Mouse (Mus musculus) E14TG2a.4 (cell line): ENCODE data around the gene Ankrd60.

Experiments
- H3K27me3 ChIP-seq: 2 replicates; pipeline ENCODE4 v1.6.1; 2014; ENCODE audit warnings: low read length, control low read depth; ENCODE audit not compliant: insufficient read depth
- H3K36me3 ChIP-seq: 2 replicates; pipeline ENCODE4 v1.6.1; 2014; ENCODE audit warnings: low read length, control low read depth; ENCODE audit not compliant: insufficient read depth
- H3K4me1 ChIP-seq: replicated peaks from 2 replicates; pipeline ENCODE4 v1.6.1; 2014; ENCODE audit warnings: low read depth, low read length, control low read depth
- H3K4me3 ChIP-seq: replicated peaks from 2 replicates; pipeline ENCODE4 v1.5.1; 2014; ENCODE audit warnings: mild to moderate bottlenecking, low read length
- H3K9me3 ChIP-seq: 2 replicates; pipeline ENCODE4 v1.6.1; 2014; ENCODE audit warnings: low read length, control low read depth
- CTCF ChIP-seq: conservative IDR thresholded peaks from 2 replicates; pipeline ENCODE4 v1.5.1; 2014; ENCODE audit warnings: low read length
- NANOG ChIP-seq: IDR thresholded peaks from 2 replicates; pipeline ENCODE4 v1.6.1; 2014; ENCODE audit warnings: borderline replicate concordance, low read length, mixed read lengths
- POU5F1 ChIP-seq: IDR thresholded peaks from 2 replicates; pipeline ENCODE4 v1.6.1; 2014; ENCODE audit warnings: low read length, borderline replicate concordance

Gene Ankrd60

DNA sequence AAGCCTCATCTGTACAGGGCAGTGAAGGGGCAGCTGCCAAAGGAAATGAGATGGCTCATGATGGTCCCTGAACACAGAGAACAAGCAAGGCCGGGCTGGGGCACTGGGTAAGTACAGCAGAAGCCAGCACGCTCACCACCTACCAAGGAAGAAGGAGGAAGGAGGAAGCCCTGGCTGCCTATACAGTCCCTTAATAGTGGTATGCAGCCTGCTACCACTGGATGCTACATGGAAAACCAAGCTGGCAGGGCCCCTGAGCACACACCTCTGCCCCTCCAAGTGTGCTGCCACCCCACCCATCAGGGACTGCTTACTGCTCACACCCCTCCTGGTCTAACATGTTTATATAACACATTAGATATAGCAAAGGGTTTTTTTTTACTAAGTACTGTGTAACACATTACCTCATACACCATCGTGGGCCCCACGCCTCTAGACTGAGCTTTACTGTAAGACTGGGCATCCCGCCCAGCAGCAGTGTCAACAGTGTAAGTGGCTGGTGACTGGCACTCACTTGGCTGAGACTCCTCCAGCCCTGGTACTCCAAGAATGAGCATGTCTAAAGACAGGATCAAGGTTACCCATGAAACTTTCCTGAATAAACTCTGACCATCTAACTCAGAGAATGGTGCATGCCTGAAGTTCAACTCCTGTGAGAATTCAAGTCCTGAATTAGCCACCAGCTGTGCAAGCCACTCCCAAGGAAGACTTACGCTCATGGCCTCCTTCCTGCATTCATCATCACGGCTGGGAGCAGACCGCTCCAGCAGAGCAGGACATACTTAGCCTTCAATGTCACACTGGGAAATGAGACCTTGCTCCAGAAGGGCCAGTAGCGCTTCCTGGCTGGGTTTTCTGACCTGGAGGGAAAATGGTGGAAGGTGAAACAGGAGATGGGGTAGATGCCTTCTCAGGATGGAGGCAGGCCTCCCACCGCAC lies 30.1 kb upstream of the Ankrd60 start:
- TF ChIP-seq CTCF = no peak
- TF ChIP-seq NANOG = no peak
- TF ChIP-seq POU5F1 = no peak
- H3K9me3 ChIP-seq = no peaks in the 10 kb centered on the region
- no peak overlapping the region for H3K4me3 ChIP-seq
- H3K36me3 ChIP-seq = peaks cover 10% of the 10 kb centered on the region
- H3K27me3 ChIP-seq = no peaks in the 10 kb centered on the region
- peaks cover 25% of the 10 kb centered on the region for H3K4me1 ChIP-seq

DNA sequence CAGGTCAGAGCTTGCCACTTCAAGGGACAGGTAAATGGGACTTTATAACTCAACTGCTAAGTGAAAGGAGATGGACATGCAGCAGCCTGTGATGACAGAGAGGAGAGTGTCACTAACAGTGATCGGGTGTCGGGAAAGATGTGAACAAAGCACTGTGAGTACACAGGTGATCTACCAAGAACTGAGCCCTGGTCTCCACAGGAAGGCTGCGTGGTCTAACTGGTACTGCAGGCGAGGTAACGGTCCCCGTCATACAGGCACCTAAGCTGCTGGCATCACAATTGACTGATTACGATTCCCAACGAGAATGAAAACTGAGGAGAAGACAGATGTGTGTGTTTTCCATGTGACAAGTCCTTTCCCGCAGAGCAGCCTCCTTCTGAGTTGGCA lies 28.2 kb upstream of the Ankrd60 start:
- Histone ChIP-seq H3K27me3 (no peaks in the 10 kb centered on the region), H3K4me3 (no peak overlapping the region), H3K36me3 (peaks cover 10% of the 10 kb centered on the region), H3K9me3 (no peaks in the 10 kb centered on the region), H3K4me1 (peaks cover 22% of the 10 kb centered on the region)
- TF ChIP-seq CTCF = no peak
- TF ChIP-seq NANOG = no peak
- TF ChIP-seq POU5F1 = no peak

DNA sequence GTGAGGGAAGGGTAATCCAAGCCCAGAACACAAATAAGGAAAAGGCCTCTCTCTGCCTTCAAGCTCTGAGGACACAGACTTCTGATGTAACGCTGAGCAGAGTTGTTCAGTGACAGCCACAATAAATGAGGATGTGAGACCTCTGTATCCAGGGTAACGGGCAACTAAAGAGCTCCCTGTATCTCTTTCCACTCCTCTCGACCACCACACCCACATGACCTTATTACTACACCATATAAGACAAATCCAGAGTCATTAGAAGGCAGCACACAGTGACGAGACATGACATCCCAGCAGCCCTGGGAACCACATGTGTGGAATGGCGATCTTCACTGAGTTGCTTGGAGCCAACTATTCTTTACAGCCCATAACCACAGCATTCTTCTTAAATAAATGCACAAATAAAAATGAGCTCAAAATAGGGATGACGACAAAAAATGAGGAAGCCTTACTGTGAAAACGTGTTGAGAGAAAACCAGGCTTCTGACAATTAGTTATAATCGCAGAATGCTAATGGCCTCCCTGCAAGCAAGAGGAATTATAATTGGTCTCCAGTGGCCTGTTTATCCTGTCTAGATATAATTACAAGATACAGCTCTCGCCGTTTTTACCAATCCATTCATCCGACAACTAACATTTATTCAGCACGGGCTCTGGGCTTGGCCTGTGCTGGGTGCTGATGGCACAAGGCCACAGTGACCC lies 27.7 kb upstream of the Ankrd60 start:
- H3K27me3 ChIP-seq = no peaks in the 10 kb centered on the region
- no peaks in the 10 kb centered on the region for H3K9me3 ChIP-seq
- H3K36me3 ChIP-seq = peaks cover 15% of the 10 kb centered on the region
- peaks cover 17% of the 10 kb centered on the region for H3K4me1 ChIP-seq
- TF ChIP-seq NANOG = no peak
- no peak for TF ChIP-seq CTCF
- TF ChIP-seq POU5F1 = no peak
- H3K4me3 ChIP-seq = no peak overlapping the region

DNA sequence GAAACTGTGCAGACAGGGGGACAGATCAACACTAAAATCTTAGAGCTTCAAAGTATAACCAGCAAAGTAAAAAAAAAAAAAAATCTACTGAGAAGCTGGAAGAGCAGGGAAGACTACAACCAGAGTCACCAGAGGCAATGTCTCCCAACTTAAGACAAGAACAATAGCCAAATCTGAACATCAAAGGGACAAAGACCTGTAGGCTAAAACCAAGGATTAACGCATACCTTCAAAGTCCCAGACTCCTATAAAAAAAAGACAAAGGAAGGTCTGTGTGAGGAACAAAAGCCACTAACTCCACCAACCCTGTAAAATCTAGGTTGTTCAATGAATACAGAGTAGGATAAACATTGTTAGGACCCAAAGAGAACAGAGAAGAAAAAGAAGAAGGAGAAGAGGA lies 23.7 kb upstream of the Ankrd60 start:
- H3K27me3 ChIP-seq = no peaks in the 10 kb centered on the region
- no peaks in the 10 kb centered on the region for H3K4me1 ChIP-seq
- no peak for TF ChIP-seq CTCF
- no peak for TF ChIP-seq NANOG
- H3K4me3 ChIP-seq = no peak overlapping the region
- H3K36me3 ChIP-seq = peaks cover 9% of the 10 kb centered on the region
- H3K9me3 ChIP-seq = no peaks in the 10 kb centered on the region

DNA sequence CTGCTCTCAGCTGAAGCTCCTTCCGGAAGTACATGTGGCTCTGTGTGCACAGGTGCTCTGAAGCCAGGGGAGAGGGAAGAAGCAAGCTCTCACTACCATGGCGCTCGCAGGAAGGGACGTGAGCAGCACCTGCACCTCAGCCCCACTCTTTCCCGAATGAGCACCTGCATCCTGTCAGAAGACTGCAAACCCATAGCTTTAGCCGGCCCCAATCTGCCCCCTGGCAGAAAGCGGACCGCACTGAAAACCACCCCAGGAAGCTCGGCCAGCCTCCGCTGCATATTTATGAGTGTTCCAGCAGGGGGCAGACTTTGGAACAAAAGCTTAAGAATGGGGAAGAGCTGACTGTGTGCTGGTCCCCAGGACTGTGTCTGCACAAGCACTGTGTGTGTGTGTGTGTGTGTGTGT lies 17.2 kb upstream of the Ankrd60 start:
- peaks cover 1% of the 10 kb centered on the region; the same call in 1 of the 2 replicates for H3K9me3 ChIP-seq
- H3K4me3 ChIP-seq = peak overlapping the region; percentile 61
- TF ChIP-seq POU5F1 = no peak
- TF ChIP-seq CTCF = peak; percentile 47
- H3K36me3 ChIP-seq = peaks cover 2% of the 10 kb centered on the region
- no peaks in the 10 kb centered on the region for H3K27me3 ChIP-seq
- H3K4me1 ChIP-seq = peaks cover 19% of the 10 kb centered on the region

DNA sequence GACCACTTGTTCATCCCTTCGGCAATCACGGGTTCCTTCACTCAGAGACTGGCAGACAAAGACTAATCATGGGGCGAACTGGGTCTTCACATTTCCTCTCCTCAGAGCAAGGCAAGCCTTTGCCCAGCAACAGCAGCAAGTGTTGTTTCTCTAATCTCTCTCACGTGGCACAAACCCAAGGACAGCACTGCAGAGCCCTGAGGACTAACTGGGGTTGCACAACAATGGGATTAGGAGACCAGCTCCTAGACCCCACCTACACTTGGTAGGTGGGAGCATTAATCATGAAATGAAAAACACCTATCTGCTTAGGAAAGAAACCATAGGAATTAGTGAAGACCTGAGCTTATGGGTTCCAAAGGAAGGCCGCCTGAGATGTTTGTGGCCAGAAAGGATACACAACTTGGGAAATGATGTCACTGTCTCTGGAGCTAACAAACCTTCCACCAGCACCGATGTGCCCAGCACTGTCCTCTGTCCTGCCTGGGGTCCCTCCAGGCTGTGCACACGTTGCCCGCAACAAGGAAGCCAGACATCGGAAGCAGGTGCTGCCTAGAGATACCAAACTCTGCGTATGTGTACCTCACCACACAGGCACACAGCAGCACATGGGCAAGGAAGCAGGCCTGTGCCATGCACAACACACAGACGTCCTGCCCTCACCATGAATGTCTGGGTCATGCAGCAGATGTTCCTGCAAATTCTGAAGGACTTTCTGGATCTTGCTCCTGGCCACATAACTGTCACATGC lies 16.3 kb upstream of the Ankrd60 start:
- Histone ChIP-seq H3K9me3 (peaks cover 10% of the 10 kb centered on the region), H3K27me3 (no peaks in the 10 kb centered on the region), H3K4me3 (no peak overlapping the region), H3K4me1 (peaks cover 19% of the 10 kb centered on the region), H3K36me3 (peaks cover 8% of the 10 kb centered on the region)
- TF ChIP-seq NANOG = no peak

DNA sequence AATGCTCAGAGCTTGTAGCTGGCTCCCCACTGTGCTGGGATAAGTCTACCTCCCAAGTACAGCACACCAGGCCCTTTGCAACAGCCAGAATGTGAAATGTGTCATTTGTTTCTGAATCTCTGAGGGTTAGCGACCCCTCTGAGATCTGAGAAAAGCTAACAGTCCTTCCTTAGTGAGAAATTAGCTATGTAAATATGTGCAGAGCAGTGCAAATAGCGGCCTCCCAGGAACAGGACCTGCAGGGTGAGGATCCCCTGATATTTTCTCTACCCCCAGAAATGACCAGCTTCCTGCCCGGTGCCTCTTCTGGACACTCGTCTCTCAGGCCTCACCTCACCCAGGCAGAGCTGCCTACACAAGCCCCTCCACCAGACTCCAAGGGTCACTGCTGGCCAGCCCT lies 15.7 kb upstream of the Ankrd60 start:
- no peaks in the 10 kb centered on the region for H3K27me3 ChIP-seq
- H3K4me1 ChIP-seq = peaks cover 19% of the 10 kb centered on the region
- H3K36me3 ChIP-seq = peaks cover 9% of the 10 kb centered on the region
- no peak overlapping the region for H3K4me3 ChIP-seq
- H3K9me3 ChIP-seq = peaks cover 11% of the 10 kb centered on the region
- TF ChIP-seq CTCF (no peak), POU5F1 (no peak), NANOG (no peak)

DNA sequence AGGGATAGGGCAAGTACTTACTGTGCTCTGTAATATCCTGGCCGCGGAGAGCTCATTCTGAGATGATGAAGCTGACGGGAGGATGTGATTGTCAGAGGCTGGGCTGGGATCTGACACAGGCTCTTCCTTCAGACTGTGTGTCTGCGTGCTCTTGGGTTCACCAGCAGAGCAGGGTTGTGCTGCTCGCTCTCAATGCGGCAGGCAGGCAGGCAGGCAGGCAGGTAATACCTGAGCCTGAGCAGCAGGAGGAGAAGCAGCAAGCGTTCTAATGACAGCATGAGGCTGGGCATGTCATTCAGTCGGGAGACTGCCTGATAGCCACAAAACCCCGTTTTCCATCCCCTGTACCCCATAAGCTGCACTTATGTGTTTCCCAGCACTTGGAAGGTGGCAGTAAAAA lies 14.6 kb upstream of the Ankrd60 start:
- H3K9me3 ChIP-seq = peaks cover 11% of the 10 kb centered on the region
- peaks cover 19% of the 10 kb centered on the region for H3K4me1 ChIP-seq
- no peak overlapping the region for H3K4me3 ChIP-seq
- H3K27me3 ChIP-seq = peaks cover 3% of the 10 kb centered on the region; the same call in 1 of the 2 replicates
- TF ChIP-seq NANOG (no peak), POU5F1 (no peak), CTCF (no peak)
- peaks cover 9% of the 10 kb centered on the region for H3K36me3 ChIP-seq
